In the genomic region with DNA sequence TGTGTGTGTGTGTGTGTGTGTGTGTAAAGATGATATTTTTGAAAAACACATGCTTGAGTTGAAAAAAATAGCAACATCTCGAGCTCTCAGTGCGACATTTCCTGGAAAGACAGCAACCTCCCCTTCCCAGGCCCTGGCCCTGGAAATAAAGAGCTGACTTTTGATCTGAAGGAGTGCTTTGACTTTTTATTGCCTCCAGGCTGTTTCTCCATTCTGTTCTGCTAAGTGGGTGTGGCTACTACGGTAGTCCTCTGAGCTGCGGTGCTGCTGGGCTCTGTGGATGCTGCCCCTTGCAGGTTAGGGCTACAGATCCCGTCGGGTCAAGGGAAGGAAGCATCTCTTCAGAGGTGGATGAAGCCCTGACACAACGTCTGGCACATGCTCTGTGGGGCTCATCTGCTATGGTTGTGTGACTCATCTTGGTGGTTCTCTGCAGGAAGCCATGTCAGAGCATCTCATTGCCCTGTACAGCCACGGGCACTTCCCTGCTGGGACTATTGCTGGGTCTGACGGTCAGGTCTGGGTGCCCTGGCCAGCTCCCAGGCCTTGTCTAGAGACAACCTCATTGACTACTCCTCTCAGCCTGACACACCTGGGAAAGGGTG, we compare ENCODE assay signal across 20 mouse cellular contexts. TPM values are rescaled to one million over a fixed set of nuclear protein-coding genes. Genes with fewer than 3 reads are reported as not detected.
DNase-seq lines count a peak whose midpoint lies in the region; ATAC-seq and TF ChIP-seq lines count a peak whose summit lies in the region.
"Had no signal": no experiment of that assay in that cellular context is flagged by ENCODE, and none has a peak within 500 bp of the region (broad histone marks: within the 10 kb centered on the region; RNA-seq: fewer than 3 reads in every experiment).

No protein-coding gene starts in this region.

- H3K36me3 ChIP-seq in forebrain, postnatal 0 days (ENCODE audit: insufficient read depth), result peaks cover 6% of the 10 kb centered on the region; the same call in 1 of the 2 replicates
- no peaks in the 10 kb centered on the region for H3K36me3 ChIP-seq in forebrain, embryonic 14.5 days (ENCODE audit: control insufficient read depth, insufficient read depth, low read length)
- H3K36me3 ChIP-seq in limb, embryonic 15.5 days, result no peaks in the 10 kb centered on the region
- no peaks in the 10 kb centered on the region for H3K36me3 ChIP-seq in limb, embryonic 10.5 days
- H3K36me3 ChIP-seq: embryonic facial prominence, embryonic 10.5 days; forebrain, embryonic 10.5 days; heart, embryonic 15.5 days; stomach, embryonic 15.5 days had no signal

- H3K4me3 ChIP-seq in forebrain, postnatal 0 days (ENCODE audit: low read depth, low read length), result no peak overlapping the region
- H3K4me3 ChIP-seq in forebrain, embryonic 14.5 days (ENCODE audit: low read depth, low read length), result no peak overlapping the region
- H3K4me3 ChIP-seq in limb, embryonic 15.5 days, result no peak overlapping the region
- no peak overlapping the region for H3K4me3 ChIP-seq in limb, embryonic 10.5 days
- H3K4me3 ChIP-seq: embryonic facial prominence, embryonic 10.5 days; forebrain, embryonic 10.5 days; gastrocnemius, adult 2 months; heart, embryonic 15.5 days; stomach, embryonic 15.5 days had no signal

- 0 out of 2 replicates have a peak overlapping the region, but pooled peaks have one; percentile 40 for H3K27ac ChIP-seq in forebrain, postnatal 0 days (ENCODE audit: low read depth, low read length)
- no peak overlapping the region for H3K27ac ChIP-seq in forebrain, embryonic 14.5 days (ENCODE audit: low read depth, low read length)
- H3K27ac ChIP-seq in limb, embryonic 15.5 days, result 0 out of 2 replicates have a peak overlapping the region, but pooled peaks have one; percentile 17
- no peak overlapping the region for H3K27ac ChIP-seq in limb, embryonic 10.5 days
- H3K27ac ChIP-seq: embryonic facial prominence, embryonic 10.5 days; forebrain, embryonic 10.5 days; gastrocnemius, adult 2 months; heart, embryonic 15.5 days; liver, embryonic 14.5 days; stomach, embryonic 15.5 days had no signal

- ATAC-seq in forebrain, postnatal 0 days, result peak; percentile 21; the same call in 1 of the 2 replicates
- ATAC-seq in forebrain, embryonic 14.5 days, result no peak
- ATAC-seq in limb, embryonic 15.5 days (ENCODE audit: insufficient number of reproducible peaks, low FRiP score, low TSS enrichment, low read depth), result no peak
- ATAC-seq in common myeloid progenitor, adult 5-6 weeks (replicated peaks; ENCODE audit: low read depth, poor library complexity, severe bottlenecking), result 0 out of 2 replicates have a peak, but pooled peaks have one; percentile 36
- no peak for ATAC-seq in erythroid progenitor cell, adult 5-6 weeks (replicated peaks; ENCODE audit: low FRiP score, poor library complexity, severe bottlenecking)

- DNase-seq in forebrain, postnatal 0 days, result peak; percentile 43
- no peak for DNase-seq in forebrain, embryonic 14.5 days (ENCODE audit: low spot score)
- no peak for DNase-seq in limb, embryonic 10.5 days (ENCODE audit: low spot score)
- DNase-seq in 416B (ENCODE audit: low read depth), result peak; percentile 86
- no peak for DNase-seq in B cell, adult 2 months
- DNase-seq: cerebellum, adult 18-20 months; gastrocnemius, adult 2 months; kidney, adult 2 months; kidney, postnatal 14 days; lung, embryonic 14.5 days; lung, postnatal 36 days; thymus, postnatal 36 days had no signal

- TF ChIP-seq CTCF in forebrain, postnatal 0 days (IDR thresholded peaks at IDR 0.05; ENCODE audit: low read depth), result no peak

- H3K27me3 ChIP-seq in forebrain, postnatal 0 days (ENCODE audit: insufficient read depth, low read length), result no peaks in the 10 kb centered on the region
- no peaks in the 10 kb centered on the region for H3K27me3 ChIP-seq in forebrain, embryonic 14.5 days (replicated peaks; ENCODE audit: control insufficient read depth, insufficient read depth, low read length)
- H3K27me3 ChIP-seq in limb, embryonic 15.5 days, result no peaks in the 10 kb centered on the region
- H3K27me3 ChIP-seq in limb, embryonic 10.5 days (ENCODE audit: low read depth, poor library complexity, severe bottlenecking), result no peaks in the 10 kb centered on the region
- H3K27me3 ChIP-seq: heart, embryonic 15.5 days; stomach, embryonic 15.5 days had no signal

- no peaks in the 10 kb centered on the region for H3K4me1 ChIP-seq in forebrain, postnatal 0 days (ENCODE audit: insufficient read depth)
- peaks cover 3% of the 10 kb centered on the region; the same call in 1 of the 2 replicates for H3K4me1 ChIP-seq in forebrain, embryonic 14.5 days (ENCODE audit: control insufficient read depth, insufficient read depth, low read length)
- H3K4me1 ChIP-seq in limb, embryonic 15.5 days, result no peaks in the 10 kb centered on the region
- peaks cover 4% of the 10 kb centered on the region; the same call in 1 of the 2 replicates for H3K4me1 ChIP-seq in limb, embryonic 10.5 days
- H3K4me1 ChIP-seq: heart, embryonic 15.5 days; stomach, embryonic 15.5 days had no signal

- H3K9me3 ChIP-seq in forebrain, postnatal 0 days (ENCODE audit: low read length), result no peaks in the 10 kb centered on the region
- no peaks in the 10 kb centered on the region for H3K9me3 ChIP-seq in forebrain, embryonic 14.5 days (replicated peaks; ENCODE audit: control insufficient read depth, low read length)
- H3K9me3 ChIP-seq in limb, embryonic 15.5 days, result no peaks in the 10 kb centered on the region
- no peaks in the 10 kb centered on the region for H3K9me3 ChIP-seq in limb, embryonic 10.5 days (replicated peaks)
- H3K9me3 ChIP-seq: embryonic facial prominence, embryonic 10.5 days; forebrain, embryonic 10.5 days; heart, embryonic 15.5 days; stomach, embryonic 15.5 days had no signal

- no peak overlapping the region for H3K4me2 ChIP-seq in forebrain, postnatal 0 days (ENCODE audit: low read depth)
- no peak overlapping the region for H3K4me2 ChIP-seq in forebrain, embryonic 14.5 days (ENCODE audit: low read length)
- H3K4me2 ChIP-seq in limb, embryonic 15.5 days, result no peak overlapping the region
- H3K4me2 ChIP-seq: heart, embryonic 15.5 days; lung, embryonic 14.5 days; stomach, embryonic 15.5 days had no signal

- no peak overlapping the region for H3K9ac ChIP-seq in forebrain, postnatal 0 days
- no peak overlapping the region for H3K9ac ChIP-seq in forebrain, embryonic 14.5 days (ENCODE audit: low read length)
- no peak overlapping the region for H3K9ac ChIP-seq in limb, embryonic 15.5 days
- H3K9ac ChIP-seq: heart, embryonic 15.5 days; liver, embryonic 14.5 days; lung, embryonic 14.5 days; stomach, embryonic 15.5 days had no signal

- 65% methylated on average over 9 of the region's 9 CpGs for WGBS in forebrain, postnatal 0 days
- WGBS in forebrain, embryonic 14.5 days, result 73% methylated on average over 9 of the region's 9 CpGs
- 31% methylated on average over 9 of the region's 9 CpGs for WGBS in limb, embryonic 15.5 days
- 38% methylated on average over 9 of the region's 9 CpGs for WGBS in limb, embryonic 10.5 days

RNA-seq across cellular contexts. Expression of gene Kcnc1, which starts 42.3 kb away (rescaled TPM):
- total RNA-seq in forebrain, postnatal 0 days (2014; rRNA removed), result 19.2 and 23.3 TPM in 2 replicates
- 9.3 and 22.8 TPM in 2 replicates for polyA plus RNA-seq in forebrain, postnatal 0 days (2015; fragmentation: Nextera tagmentation; extraction: Ambion mirVana)
- polyA plus RNA-seq in forebrain, embryonic 14.5 days (2014; fragmentation: Nextera tagmentation; extraction: Ambion mirVana), result 3.6 and 6.0 TPM in 2 replicates
- polyA plus RNA-seq in limb, embryonic 15.5 days (2015; fragmentation: Nextera tagmentation; extraction: Ambion mirVana), result 0.37 and 0.45 TPM in 2 replicates
- 0.03 TPM in 1 of 2 replicates, not detected in the other for polyA plus RNA-seq in limb, embryonic 10.5 days (2016; fragmentation: Nextera tagmentation; extraction: Ambion mirVana)
- total RNA-seq in common myeloid progenitor, adult 5-6 weeks (2017), result 1.1 and 1.2 TPM in 2 replicates
- 5.0 TPM in 1 of 2 replicates, not detected in the other for total RNA-seq in erythroid progenitor cell, adult 5-6 weeks (2015; ENCODE audit: low replicate concordance)
- 0.13 TPM in 1 of 2 replicates, not detected in the other for total RNA-seq in erythroid progenitor cell, adult 5-6 weeks (2017; ENCODE audit: low replicate concordance)
- polyA plus RNA-seq: heart, embryonic 15.5 days had no signal

Comparison
In these comparisons a context has a peak if more than half of its experiments do, and no peak if none do; other contexts are left out.
1. ATAC-seq: peak in forebrain, postnatal 0 days (single experiment) and common myeloid progenitor, adult 5-6 weeks (single experiment); none in forebrain, embryonic 14.5 days (single experiment), limb, embryonic 15.5 days (single experiment) and erythroid progenitor cell, adult 5-6 weeks (single experiment).
2. DNase-seq: peak in forebrain, postnatal 0 days (single experiment) and 416B (single experiment); none in forebrain, embryonic 14.5 days (single experiment), limb, embryonic 10.5 days (single experiment) and B cell, adult 2 months (0 of 2).
3. H3K27ac ChIP-seq: peak in forebrain, postnatal 0 days (single experiment) and limb, embryonic 15.5 days (single experiment); none in forebrain, embryonic 14.5 days (single experiment) and limb, embryonic 10.5 days (single experiment).